Mouse (Mus musculus) MEL (cell line): ENCODE data around the gene Hspb6. TPM values are rescaled to one million over a fixed set of nuclear protein-coding genes. Genes with fewer than 3 reads are reported as not detected.

Experiments used
- DNase-seq: peaks from one replicate; pipeline ENCODE4 v3.0.0; 2011; ENCODE audit warnings: low read depth, low spot score
- H3K27ac ChIP-seq: 2 replicates; pipeline ENCODE4 v1.5.1; 2012; ENCODE audit warnings: low read depth, mild to moderate bottlenecking, control low read depth, low read length, moderate library complexity; ENCODE audit not compliant: control insufficient read depth
- H3K27me3 ChIP-seq, 2 experiments: fragments of 150-350 bp in 1 of 2; sonication (generic) in 1 of 2; 2 replicates each; pipeline ENCODE4 v1.6.1; 2012; ENCODE audit warnings: low read length in 2 of 2, mild to moderate bottlenecking in 2 of 2, improper control_type of control experiment in 1 of 2, moderate library complexity in 1 of 2; ENCODE audit not compliant: insufficient read depth in 2 of 2, control insufficient read depth in 1 of 2
- H3K36me3 ChIP-seq, 2 experiments: 2 replicates each; pipeline ENCODE4 v1.6.1; 2012 to 2014; ENCODE audit warnings: low read length in 2 of 2, improper control_type of control experiment in 1 of 2, inconsistent platforms in 1 of 2, mild to moderate bottlenecking in 1 of 2; ENCODE audit not compliant: insufficient read depth in 2 of 2, control insufficient read depth in 1 of 2
- H3K4me1 ChIP-seq, 2 experiments: fragments of 150-350 bp in 1 of 2; sonication (generic) in 1 of 2; 2 replicates each; pipeline ENCODE4 v1.6.1; 2012; ENCODE audit warnings: low read length in 2 of 2, improper control_type of control experiment in 1 of 2, mild to moderate bottlenecking in 1 of 2; ENCODE audit not compliant: insufficient read depth in 2 of 2, control insufficient read depth in 1 of 2
- H3K4me3 ChIP-seq, 2 experiments: fragments of 150-350 bp in 1 of 2; sonication (generic) in 1 of 2; 2 replicates each; pipeline ENCODE4 v1.5.1; 2012; ENCODE audit warnings: low read depth in 2 of 2, low read length in 2 of 2, mild to moderate bottlenecking in 2 of 2, moderate library complexity in 2 of 2, control low read depth in 1 of 2, improper control_type of control experiment in 1 of 2; ENCODE audit not compliant: control insufficient read depth in 1 of 2, insufficient read depth in 1 of 2
- H3K79me2 ChIP-seq: 2 replicates; pipeline ENCODE4 v1.6.1; 2012; ENCODE audit warnings: mild to moderate bottlenecking, low read length, moderate library complexity; ENCODE audit not compliant: control insufficient read depth, poor library complexity, insufficient read depth
- H3K9ac ChIP-seq: 2 replicates; pipeline ENCODE4 v1.6.1; 2012; ENCODE audit warnings: low read depth, mild to moderate bottlenecking, control low read depth, low read length, moderate library complexity; ENCODE audit not compliant: control insufficient read depth, poor library complexity, severe bottlenecking
- H3K9me3 ChIP-seq: fragments of 150-350 bp; sonication (generic); replicated peaks from 2 replicates; pipeline ENCODE4 v1.6.1; 2012; ENCODE audit warnings: mild to moderate bottlenecking, low read length, improper control_type of control experiment, moderate library complexity; ENCODE audit not compliant: insufficient read depth
- BHLHE40 ChIP-seq: IDR thresholded peaks from 2 replicates; pipeline ENCODE4 v1.6.1; 2012; ENCODE audit warnings: low read depth, mild to moderate bottlenecking, inconsistent platforms, low read length, improper control_type of control experiment, borderline replicate concordance
- CHD1 ChIP-seq: IDR thresholded peaks from 2 replicates; pipeline ENCODE4 v1.6.1; 2012; ENCODE audit warnings: low read depth, mild to moderate bottlenecking, inconsistent platforms, low read length, improper control_type of control experiment
- CHD2 ChIP-seq: IDR thresholded peaks from 2 replicates; pipeline ENCODE4 v1.6.1; 2011; ENCODE audit warnings: low read length, improper control_type of control experiment
- CTCF ChIP-seq, 3 experiments: IDR thresholded peaks in 2 of 3; conservative IDR thresholded peaks in 1 of 3; 2 replicates each; pipeline ENCODE4 v1.5.1; 2011 to 2012; ENCODE audit warnings: low read length in 3 of 3, low read depth in 2 of 3, mild to moderate bottlenecking in 2 of 3, improper control_type of control experiment in 1 of 3, inconsistent platforms in 1 of 3, mixed read lengths in 1 of 3, moderate library complexity in 1 of 3; ENCODE audit not compliant: control insufficient read depth in 1 of 3, insufficient read depth in 1 of 3, poor library complexity in 1 of 3, severe bottlenecking in 1 of 3
- E2F4 ChIP-seq: IDR thresholded peaks from 2 replicates; pipeline ENCODE4 v1.6.1; 2011; ENCODE audit warnings: low read depth, low read length, improper control_type of control experiment, borderline replicate concordance
- ELF1 ChIP-seq: IDR thresholded peaks from 2 replicates; pipeline ENCODE4 v1.6.1; 2014; ENCODE audit warnings: low read depth, mild to moderate bottlenecking, inconsistent platforms, low read length, improper control_type of control experiment, moderate library complexity
- EP300 ChIP-seq, 2 experiments: IDR thresholded peaks; 2 replicates each; pipeline ENCODE4 v1.6.1; 2011; ENCODE audit warnings: improper control_type of control experiment in 2 of 2, low read length in 2 of 2, low read depth in 1 of 2, mild to moderate bottlenecking in 1 of 2
- GABPA ChIP-seq: IDR thresholded peaks from 2 replicates; pipeline ENCODE4 v1.6.1; 2012; ENCODE audit warnings: low read depth, mild to moderate bottlenecking, inconsistent platforms, low read length, improper control_type of control experiment, moderate library complexity
- GATA1 ChIP-seq: IDR thresholded peaks from 2 replicates; pipeline ENCODE4 v1.6.1; 2011; ENCODE audit warnings: low read depth, low read length, improper control_type of control experiment
- HCFC1 ChIP-seq: IDR thresholded peaks from 2 replicates; pipeline ENCODE4 v1.6.1; 2012; ENCODE audit warnings: low read depth, mild to moderate bottlenecking, inconsistent platforms, low read length, improper control_type of control experiment, moderate library complexity
- JUND ChIP-seq: IDR thresholded peaks from 2 replicates; pipeline ENCODE4 v1.6.1; 2011; ENCODE audit warnings: low read depth, mild to moderate bottlenecking, improper control_type of control experiment, low read length
- KAT2A ChIP-seq: conservative IDR thresholded peaks from 2 replicates; pipeline ENCODE4 v1.6.1; 2012; ENCODE audit warnings: low read depth, low read length, improper control_type of control experiment, inconsistent platforms
- MAFK ChIP-seq: IDR thresholded peaks from 2 replicates; pipeline ENCODE4 v1.6.1; 2011; ENCODE audit warnings: low read depth, mild to moderate bottlenecking, low read length, improper control_type of control experiment, borderline replicate concordance
- MAX ChIP-seq: IDR thresholded peaks from 2 replicates; pipeline ENCODE4 v1.6.1; 2011; ENCODE audit warnings: low read length, improper control_type of control experiment
- MAZ ChIP-seq: IDR thresholded peaks from 2 replicates; pipeline ENCODE4 v1.6.1; 2012; ENCODE audit warnings: low read depth, mild to moderate bottlenecking, inconsistent platforms, low read length, improper control_type of control experiment
- MEF2A ChIP-seq: IDR thresholded peaks from 2 replicates; pipeline ENCODE4 v1.6.1; 2014; ENCODE audit warnings: low read depth, mild to moderate bottlenecking, inconsistent platforms, low read length, improper control_type of control experiment; ENCODE audit not compliant: poor library complexity, insufficient replicate concordance, severe bottlenecking; ENCODE audit errors: extremely low read depth
- MXI1 ChIP-seq: IDR thresholded peaks from 2 replicates; pipeline ENCODE4 v1.6.1; 2011; ENCODE audit warnings: mild to moderate bottlenecking, low read depth, low read length, improper control_type of control experiment
- MYB ChIP-seq: IDR thresholded peaks from 2 replicates; pipeline ENCODE4 v1.6.1; 2011; ENCODE audit warnings: mild to moderate bottlenecking, low read depth, low read length, improper control_type of control experiment
- MYC ChIP-seq: IDR thresholded peaks from 2 replicates; pipeline ENCODE4 v1.6.1; 2011; ENCODE audit warnings: low read depth, mild to moderate bottlenecking, low read length, improper control_type of control experiment, moderate library complexity
- NRF1 ChIP-seq: IDR thresholded peaks from 2 replicates; pipeline ENCODE4 v1.6.1; 2014; ENCODE audit warnings: low read depth, mild to moderate bottlenecking, inconsistent platforms, low read length, improper control_type of control experiment, moderate library complexity; ENCODE audit not compliant: poor library complexity, insufficient read depth, severe bottlenecking
- POLR2A ChIP-seq, 2 experiments: IDR thresholded peaks; 2 replicates each; pipeline ENCODE4 v1.6.1; 2011 to 2012; ENCODE audit warnings: low read length in 2 of 2, mild to moderate bottlenecking in 2 of 2, control low read depth in 1 of 2, improper control_type of control experiment in 1 of 2, low read depth in 1 of 2, moderate library complexity in 1 of 2; ENCODE audit not compliant: control insufficient read depth in 1 of 2, insufficient read depth in 1 of 2, poor library complexity in 1 of 2
- POLR2AphosphoS2 ChIP-seq: IDR thresholded peaks from 2 replicates; pipeline ENCODE4 v1.6.1; 2011; ENCODE audit warnings: low read length, improper control_type of control experiment
- RAD21 ChIP-seq: IDR thresholded peaks from 2 replicates; pipeline ENCODE4 v1.6.1; 2011; ENCODE audit warnings: mild to moderate bottlenecking, low read depth, low read length, improper control_type of control experiment
- SIN3A ChIP-seq: IDR thresholded peaks from 2 replicates; pipeline ENCODE4 v1.6.1; 2012; ENCODE audit warnings: low read length, improper control_type of control experiment, inconsistent platforms
- SMC3 ChIP-seq: IDR thresholded peaks from 2 replicates; pipeline ENCODE4 v1.6.1; 2011; ENCODE audit warnings: low read depth, low read length, improper control_type of control experiment
- TAL1 ChIP-seq: IDR thresholded peaks from 2 replicates; pipeline ENCODE4 v1.6.1; 2012; ENCODE audit warnings: mild to moderate bottlenecking, inconsistent platforms, low read length, moderate library complexity, mixed read lengths
- TBP ChIP-seq: IDR thresholded peaks from 2 replicates; pipeline ENCODE4 v1.8.0; 2011; ENCODE audit warnings: low read depth, low read length, improper control_type of control experiment
- TCF12 ChIP-seq: IDR thresholded peaks from 2 replicates; pipeline ENCODE4 v1.6.1; 2014; ENCODE audit warnings: low read depth, mild to moderate bottlenecking, inconsistent platforms, low read length, improper control_type of control experiment, moderate library complexity
- UBTF ChIP-seq: IDR thresholded peaks from 2 replicates; pipeline ENCODE4 v1.6.1; 2012; ENCODE audit warnings: low read depth, mild to moderate bottlenecking, inconsistent platforms, low read length, improper control_type of control experiment, moderate library complexity, borderline replicate concordance; ENCODE audit not compliant: insufficient read depth
- USF1 ChIP-seq: IDR thresholded peaks from 2 replicates; pipeline ENCODE4 v1.6.1; 2014; ENCODE audit warnings: low read depth, mild to moderate bottlenecking, inconsistent platforms, low read length, improper control_type of control experiment, moderate library complexity
- ZC3H11A ChIP-seq: IDR thresholded peaks from 2 replicates; pipeline ENCODE4 v1.6.1; 2012; ENCODE audit warnings: low read depth, mild to moderate bottlenecking, inconsistent platforms, low read length, improper control_type of control experiment
- ZKSCAN1 ChIP-seq: IDR thresholded peaks from 2 replicates; pipeline ENCODE4 v1.6.1; 2012; ENCODE audit warnings: low read depth, mild to moderate bottlenecking, inconsistent platforms, low read length, improper control_type of control experiment, moderate library complexity
- ZMIZ1 ChIP-seq: IDR thresholded peaks from 2 replicates; pipeline ENCODE4 v1.6.1; 2012; ENCODE audit warnings: low read depth, mild to moderate bottlenecking, inconsistent platforms, low read length, improper control_type of control experiment, moderate library complexity
- ZNF384 ChIP-seq: IDR thresholded peaks from 2 replicates; pipeline ENCODE4 v1.6.1; 2012; ENCODE audit warnings: low read depth, mild to moderate bottlenecking, inconsistent platforms, low read length, improper control_type of control experiment
- polyA plus RNA-seq, 2 experiments: library from polyadenylated mRNA; stranded (reverse) in 1 of 2; unstranded in 1 of 2; fragments of >175 nt in 1 of 2; fragments of >200 nt in 1 of 2; gene quantifications; 2 replicates each; pipeline versions ENCODE4 v1.2.1 to v1.2.4; 2012; ENCODE audit warnings: low replicate concordance in 2 of 2, low read depth in 1 of 2; ENCODE audit not compliant: insufficient read length in 2 of 2, insufficient read depth in 1 of 2, missing spikeins in 1 of 2
- total RNA-seq: library from RNA; depleted of rRNA; stranded (reverse); fragments of 300-350 nt; gene quantifications from 2 replicates; pipeline ENCODE4 v1.2.3, GENCODE M21; 2012

Gene Hspb6
- total and polyA plus RNA-seq, 3 experiments: 1.5 to 12.4 TPM; not detected in 1

DNA sequence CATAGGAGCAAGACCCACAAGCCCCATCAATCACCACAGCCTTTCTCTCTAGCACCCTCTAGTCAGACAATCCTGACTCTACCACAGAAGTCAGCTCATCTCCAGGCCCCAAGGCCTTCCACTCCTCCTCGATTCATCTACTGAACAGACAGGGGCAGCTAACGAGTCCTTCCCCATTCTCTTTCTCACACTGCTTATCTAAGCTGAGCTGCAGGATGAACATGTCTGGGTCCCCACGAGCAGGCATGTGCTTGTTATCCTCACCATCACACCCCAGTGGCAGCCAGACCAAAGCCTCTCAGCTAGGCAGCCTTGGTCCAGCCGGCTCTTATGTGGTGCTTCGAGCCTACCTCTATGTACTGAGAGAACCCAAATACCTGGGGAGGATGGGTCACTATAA lies 20.4 kb downstream of the Hspb6 start (continued):
- no peak for TF ChIP-seq RAD21
- no peak for TF ChIP-seq TAL1
- no peak for TF ChIP-seq UBTF
- TF ChIP-seq MAFK: no peak
- no peak for TF ChIP-seq CHD1
- TF ChIP-seq POLR2A (IDR thresholded peaks at IDR 0.05; ENCODE audit: control insufficient read depth in 1 of 2, insufficient read depth in 1 of 2, low read depth in 1 of 2, low read length in 2 of 2, poor library complexity in 1 of 2): no peak
- TF ChIP-seq MYC: peak; percentile 62; the same call in 1 of the 2 replicates
- TF ChIP-seq EP300 (IDR thresholded peaks at IDR 0.05; ENCODE audit: low read depth in 1 of 2, low read length in 2 of 2): peak in 1 of 2 experiments; percentile 6; a peak in 1 of 4 replicates
- no peak for TF ChIP-seq KAT2A

DNA sequence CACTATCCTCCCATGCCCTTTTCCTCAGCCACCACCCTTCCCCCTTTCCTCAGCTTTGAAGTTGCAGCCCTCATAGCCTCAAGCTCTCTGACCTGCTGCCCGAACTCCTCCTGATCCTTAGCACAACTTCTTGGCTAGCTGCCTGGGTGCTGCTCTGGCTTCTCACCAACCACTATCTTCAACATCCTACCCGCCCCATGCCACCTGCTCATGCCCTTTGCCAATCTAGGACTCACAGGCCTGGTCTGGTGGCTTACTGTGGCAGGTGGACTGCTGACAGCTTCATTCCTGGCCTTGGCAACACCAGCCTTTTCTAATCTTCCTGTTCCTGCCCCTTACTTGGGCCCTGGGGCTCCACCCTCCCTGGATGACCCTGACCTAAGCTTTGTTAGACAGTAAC lies 21.0 kb downstream of the Hspb6 start:
- Histone ChIP-seq H3K9ac (no peak overlapping the region), H3K27me3 (no peaks in the 10 kb centered on the region), H3K4me3 (no peak overlapping the region), H3K36me3 (peaks cover 0 to 18% of the 10 kb centered on the region in 2 experiments; a peak in 3 of 4 replicates), H3K27ac (peak overlapping the region; percentile 15; the same call in 1 of the 2 replicates), H3K4me1 (peaks cover 0 to 6% of the 10 kb centered on the region in 2 experiments; a peak in 1 of 4 replicates), H3K9me3 (no peaks in the 10 kb centered on the region), H3K79me2 (no peaks in the 10 kb centered on the region)
- peak; percentile 53 for DNase-seq
- TF ChIP-seq ZC3H11A: no peak
- no peak for TF ChIP-seq KAT2A
- TF ChIP-seq CTCF (IDR thresholded peaks at IDR 0.05 in 2 of 3, conservative IDR thresholded peaks at IDR 0.05 in 1 of 3; ENCODE audit: control insufficient read depth in 1 of 3, insufficient read depth in 1 of 3, low read depth in 2 of 3, low read length in 3 of 3, poor library complexity in 1 of 3, severe bottlenecking in 1 of 3): no peak
- no peak for TF ChIP-seq CHD1
- no peak for TF ChIP-seq SMC3
- TF ChIP-seq POLR2A (IDR thresholded peaks at IDR 0.05; ENCODE audit: control insufficient read depth in 1 of 2, insufficient read depth in 1 of 2, low read depth in 1 of 2, low read length in 2 of 2, poor library complexity in 1 of 2): no peak
- no peak for TF ChIP-seq MAZ
- no peak for TF ChIP-seq MEF2A
- peak; percentile 24 to 71; a peak in 2 of 4 replicates for TF ChIP-seq EP300 (IDR thresholded peaks at IDR 0.05; ENCODE audit: low read depth in 1 of 2, low read length in 2 of 2)
- TF ChIP-seq TBP: no peak
- TF ChIP-seq ZNF384: no peak
- no peak for TF ChIP-seq MYB
- TF ChIP-seq ZKSCAN1: no peak
- peak; percentile 84; the same call in 1 of the 2 replicates for TF ChIP-seq TCF12
- no peak for TF ChIP-seq MXI1
- TF ChIP-seq BHLHE40: no peak
- no peak for TF ChIP-seq USF1
- no peak for TF ChIP-seq JUND
- no peak for TF ChIP-seq POLR2AphosphoS2
- no peak for TF ChIP-seq GABPA
- no peak for TF ChIP-seq ZMIZ1
- no peak for TF ChIP-seq RAD21
- TF ChIP-seq UBTF: no peak
- TF ChIP-seq ELF1: no peak
- no peak for TF ChIP-seq E2F4
- no peak for TF ChIP-seq NRF1
- 0 out of 2 replicates have a peak, but pooled peaks have one; percentile 8 for TF ChIP-seq GATA1
- TF ChIP-seq TAL1: peak; percentile 63
- 0 out of 2 replicates have a peak, but pooled peaks have one; percentile 14 for TF ChIP-seq SIN3A
- TF ChIP-seq MAX: 0 out of 2 replicates have a peak, but pooled peaks have one; percentile 47
- no peak for TF ChIP-seq HCFC1
- TF ChIP-seq MYC: no peak
- no peak for TF ChIP-seq CHD2
